Mouse (Mus musculus): ENCODE data around the gene Cideb.

The Cideb gene

GRCm38 (mm10) chr14:55721700-55722437 lies 36.4 kb downstream of the Cideb start, which contains the start of gene Rabggta:
Gene Rabggta (minus strand): TSS chr14:55722263.
- peak; percentile 95 for DNase-seq

- peak; percentile 69 for DNase-seq
These were observed 37.2 kb downstream of the Cideb start for GRCm38 (mm10) chr14:55721076-55721475.

GRCm38 (mm10) chr14:55720666-55721065 lies 37.6 kb downstream of the Cideb start:
- no peak for DNase-seq

GRCm38 (mm10) chr14:55719737-55720136 lies 38.5 kb downstream of the Cideb start:
- DNase-seq: no peak

- DNase-seq: peak; percentile 89
These were observed 41.4 kb downstream of the Cideb start for GRCm38 (mm10) chr14:55716884-55717283.

- peak; percentile 70 for DNase-seq
These were observed 42.0 kb downstream of the Cideb start for GRCm38 (mm10) chr14:55716271-55716670.

GRCm38 (mm10) chr14:55714893-55715292 lies 43.4 kb downstream of the Cideb start:
- no peak for DNase-seq

GRCm38 (mm10) chr14:55713729-55714122 lies 44.5 kb downstream of the Cideb start, which contains the start of gene Tgm1:
Gene Tgm1 (minus strand): TSS chr14:55713926.
- no peak for DNase-seq

GRCm38 (mm10) chr14:55713007-55713728 lies 45.1 kb downstream of the Cideb start:
- peak; percentile 85 for DNase-seq

- no peak for DNase-seq
These were observed 46.5 kb downstream of the Cideb start for GRCm38 (mm10) chr14:55711786-55712185.

- no peak for DNase-seq
These were observed 48.7 kb downstream of the Cideb start for GRCm38 (mm10) chr14:55709509-55709908.

- DNase-seq: no peak
These were observed 50.9 kb downstream of the Cideb start for GRCm38 (mm10) chr14:55707397-55707796.

- no peak for DNase-seq
These were observed 52.1 kb downstream of the Cideb start for GRCm38 (mm10) chr14:55706051-55706600.
